Mouse (Mus musculus): ENCODE data around the gene Dnajc7.

GRCm38 (mm10) chr11:100659806-100660205, 39.8 kb upstream of the Dnajc7 start:
- TF ChIP-seq CTCF (conservative IDR thresholded peaks at IDR 0.05; ENCODE audit: low read length) (no peak), POU5F1 (IDR thresholded peaks at IDR 0.05; ENCODE audit: borderline replicate concordance, low read length) (no peak)

Data from E14TG2a.4 (cell line).